Mouse (Mus musculus): ENCODE measurements around the gene Dcpp1. TPM values are rescaled to one million over a fixed set of nuclear protein-coding genes. Genes with fewer than 3 reads are reported as not detected.
"Not testable (repeated sequence)": the region's sequence is repeated elsewhere in the genome, so short reads cannot be mapped to it uniquely, and the experiment has no call there.

The Dcpp1 gene
- not detected for total RNA-seq (2021)
- long read RNA-seq, experiment 1, result 0 reads
- long read RNA-seq, experiment 2, result 0 reads

- not testable (repeated sequence) for H3K4me3 ChIP-seq; DNase-seq (ENCODE audit: low spot score in 2 of 2); H3K27ac ChIP-seq
Observed at GRCm38 (mm10) chr17:23880576-23880975, at the start of gene Dcpp1, which contains the start of gene Dcpp2. Gene Dcpp1 (plus strand): TSS chr17:23880876. Gene Dcpp2 (plus strand): TSS chr17:23880880.

- no peak for DNase-seq (ENCODE audit: low spot score in 2 of 2)
- no peak overlapping the region for H3K4me3 ChIP-seq
- TF ChIP-seq CTCF (conservative IDR thresholded peaks at IDR 0.05), result no peak
- H3K27ac ChIP-seq, result no peak overlapping the region
Observed at GRCm38 (mm10) chr17:23831201-23831600, 49.5 kb upstream of the Dcpp1 start.

GRCm38 (mm10) chr17:23836006-23836575 lies 44.6 kb upstream of the Dcpp1 start, which contains the start of gene Prss33:
Gene Prss33 (minus strand): TSS chr17:23836056.
- Histone ChIP-seq H3K27ac (no peak within 1 kb of the TSS), H3K4me3 (no peak within 1 kb of the TSS)
- no peak for DNase-seq (ENCODE audit: low spot score in 2 of 2)
- no peak for TF ChIP-seq CTCF (conservative IDR thresholded peaks at IDR 0.05)

DNA sequence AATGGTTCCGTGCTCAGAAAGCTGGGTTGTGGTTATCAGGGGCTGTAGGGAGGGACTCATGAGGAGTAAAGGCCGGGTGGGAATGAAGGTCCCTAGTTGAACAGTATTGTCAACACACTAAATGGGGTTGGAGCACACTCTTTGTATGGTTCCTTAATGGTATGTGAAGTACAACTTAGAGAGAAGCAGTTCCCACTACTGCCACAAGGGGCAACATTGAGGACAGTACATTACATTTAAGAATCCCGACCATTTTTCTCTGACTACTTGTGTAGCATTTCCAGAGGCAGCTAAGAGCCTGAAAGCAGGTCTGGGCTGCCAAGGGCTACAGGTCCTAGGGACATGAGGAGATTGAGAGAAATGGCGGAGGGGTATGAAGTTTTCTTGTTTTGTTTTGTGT lies 39.5 kb upstream of the Dcpp1 start:
- peak; percentile 96 for TF ChIP-seq CTCF (conservative IDR thresholded peaks at IDR 0.05)
- Histone ChIP-seq H3K4me3 (no peak overlapping the region), H3K27ac (no peak overlapping the region)
- no peak for DNase-seq (ENCODE audit: low spot score in 2 of 2)

DNA sequence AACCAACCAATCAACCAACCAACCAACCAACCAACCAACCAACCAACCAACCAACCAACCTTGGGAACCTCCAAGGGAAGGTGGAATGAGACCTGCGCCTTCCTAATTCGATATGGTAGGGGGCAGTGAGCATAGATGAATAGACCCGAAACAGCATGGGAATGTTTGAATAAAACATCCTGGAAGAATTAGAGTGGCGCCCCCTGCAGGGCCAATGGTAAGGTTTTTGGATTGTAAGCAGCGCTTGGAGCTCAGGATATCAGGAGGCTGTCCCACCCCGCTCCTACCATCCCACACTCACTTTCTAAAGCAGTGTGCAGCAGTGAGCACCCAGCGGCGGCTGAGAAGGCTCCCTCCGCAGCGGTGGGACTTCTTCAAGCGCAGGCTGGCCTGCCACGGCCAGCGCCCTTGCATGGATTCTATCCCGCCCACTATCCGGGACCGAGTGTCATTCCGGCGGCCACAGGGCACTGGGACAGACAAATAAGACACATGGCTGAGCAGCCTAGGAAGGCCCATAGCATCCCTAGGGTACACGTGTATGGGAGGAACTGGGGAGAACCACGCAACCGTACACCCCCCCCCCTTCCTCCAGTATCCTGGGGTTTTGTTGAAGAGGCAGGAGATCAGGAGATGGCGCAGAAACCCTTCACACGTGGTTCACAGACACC lies 37.4 kb upstream of the Dcpp1 start:
- peak; percentile 57 for TF ChIP-seq CTCF (conservative IDR thresholded peaks at IDR 0.05)
- H3K27ac ChIP-seq, result no peak overlapping the region
- no peak for DNase-seq (ENCODE audit: low spot score in 2 of 2)
- H3K4me3 ChIP-seq, result peak overlapping the region; percentile 34; the same call in 1 of the 2 replicates

DNA sequence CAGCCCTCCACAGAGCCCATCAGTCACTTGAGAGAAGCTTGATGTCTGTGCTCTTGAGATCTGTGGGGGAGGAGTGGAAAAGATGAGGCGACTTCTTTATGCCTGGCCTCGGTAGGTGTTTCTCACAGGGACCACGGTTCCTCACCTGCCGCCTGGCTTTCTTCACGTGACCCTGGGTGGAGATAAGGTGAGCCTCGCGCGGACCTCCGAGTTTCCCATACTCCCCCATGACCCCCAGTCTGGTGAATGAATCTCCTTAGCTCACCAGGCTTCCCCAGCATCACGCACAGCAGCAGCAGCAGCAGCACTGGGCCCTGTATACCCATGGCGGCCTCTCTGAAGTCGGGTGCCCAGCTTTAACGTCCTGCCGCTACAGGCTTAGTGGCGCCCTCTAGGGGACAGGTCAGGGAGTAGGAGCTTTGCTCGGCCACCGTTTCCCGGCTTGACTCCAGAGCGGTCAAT lies 36.8 kb upstream of the Dcpp1 start, which contains the start of the genes Prss32 and Prss41:
Prss32 (plus strand) TSS at position 44 of the 462 bp plus-strand sequence.
Prss41 (minus strand) TSS at position 361 of the 462 bp plus-strand sequence.
- no peak within 1 kb of the TSS for H3K27ac ChIP-seq
- peak; percentile 82 for TF ChIP-seq CTCF (conservative IDR thresholded peaks at IDR 0.05)
- peak within 1 kb of the TSS; percentile 34 for H3K4me3 ChIP-seq
- DNase-seq (ENCODE audit: low spot score in 2 of 2), result peak in 1 of 2 experiments; percentile 50

DNA sequence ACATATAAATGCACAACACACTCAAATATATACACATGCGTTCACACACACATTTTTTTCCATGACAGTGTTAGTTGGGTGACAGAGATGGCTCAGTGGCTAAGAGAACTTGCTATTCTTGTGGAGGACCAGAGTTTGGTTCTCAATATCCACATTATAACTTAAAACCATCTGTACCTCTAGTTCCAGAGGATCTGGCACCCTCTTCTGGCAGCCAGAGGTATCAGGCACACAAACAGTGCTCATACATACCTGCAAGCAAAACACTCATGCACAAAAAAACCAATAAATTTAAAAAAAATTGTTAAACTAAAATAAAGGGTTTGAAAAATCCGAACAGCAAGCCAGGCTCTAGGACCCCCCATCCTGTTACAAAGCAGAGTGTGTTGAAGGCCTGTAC lies 30.6 kb upstream of the Dcpp1 start:
- TF ChIP-seq CTCF (conservative IDR thresholded peaks at IDR 0.05), result peak; percentile 55
- no peak overlapping the region for H3K4me3 ChIP-seq
- H3K27ac ChIP-seq, result no peak overlapping the region
- DNase-seq (ENCODE audit: low spot score in 2 of 2), result no peak

DNA sequence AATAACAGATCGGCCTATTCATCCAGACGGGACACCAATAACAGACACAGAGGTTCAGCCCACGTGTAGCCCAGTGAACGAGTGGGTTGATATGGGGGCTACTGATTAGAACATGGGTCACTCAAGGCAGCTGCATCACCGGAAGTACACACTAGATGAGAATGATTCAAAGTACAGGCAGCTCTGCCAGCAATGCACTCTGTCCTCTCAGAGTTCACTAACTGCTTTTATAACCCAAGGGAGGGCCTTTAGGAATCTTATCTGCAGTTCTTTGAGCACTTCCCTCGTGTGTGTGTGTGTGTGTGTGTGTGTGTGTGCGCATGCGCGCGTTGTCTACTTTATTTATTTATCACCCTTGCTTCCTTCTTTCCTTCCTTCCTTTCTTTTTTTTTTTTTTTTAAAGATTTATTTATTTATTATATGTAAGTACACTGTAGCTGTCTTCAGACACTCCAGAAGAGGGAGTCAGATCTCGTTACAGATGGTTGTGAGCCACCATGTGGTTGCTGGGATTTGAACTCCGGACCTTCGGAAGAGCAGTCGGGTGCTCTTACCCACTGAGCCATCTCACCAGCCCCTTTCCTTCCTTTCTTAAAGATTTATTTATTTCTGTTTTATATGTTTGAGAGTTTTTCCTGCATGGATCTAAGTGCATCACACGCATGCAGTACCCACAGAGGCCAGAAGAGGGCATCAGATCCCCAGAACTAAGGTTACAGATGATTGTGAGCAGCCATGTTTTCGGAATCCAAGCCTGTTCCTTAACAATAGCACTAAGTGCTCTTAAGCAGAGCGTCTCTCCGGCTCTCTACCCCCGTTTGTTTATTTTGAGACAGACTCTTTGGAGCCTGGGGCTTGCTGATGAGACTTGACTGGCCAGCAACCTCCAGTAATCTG lies 29.6 kb upstream of the Dcpp1 start:
- H3K4me3 ChIP-seq, result no peak overlapping the region
- H3K27ac ChIP-seq, result no peak overlapping the region
- peak; percentile 81 for TF ChIP-seq CTCF (conservative IDR thresholded peaks at IDR 0.05)
- peak; percentile 26 to 71 for DNase-seq (ENCODE audit: low spot score in 2 of 2)

DNA sequence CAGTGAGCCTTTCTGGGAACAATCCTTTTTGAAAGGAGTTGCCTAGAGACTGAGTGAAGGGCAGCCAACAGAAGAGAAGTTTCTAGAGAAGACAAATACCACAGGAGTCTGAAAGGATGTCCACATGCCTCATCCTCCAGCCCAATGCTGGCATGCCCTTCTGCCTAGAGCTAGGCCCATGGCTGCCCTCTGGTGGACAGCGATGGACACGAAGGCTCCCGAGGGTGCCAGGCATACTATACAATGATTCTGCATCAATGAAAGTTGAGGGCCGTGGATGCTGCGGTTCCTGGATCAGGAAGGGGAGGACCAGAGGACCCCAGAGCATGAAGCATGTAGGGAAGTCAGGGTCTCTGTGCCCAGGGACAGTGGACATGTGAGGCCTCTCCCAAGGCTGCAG lies 27.4 kb upstream of the Dcpp1 start:
- peak; percentile 67 for TF ChIP-seq CTCF (conservative IDR thresholded peaks at IDR 0.05)
- H3K27ac ChIP-seq, result no peak overlapping the region
- DNase-seq (ENCODE audit: low spot score in 2 of 2), result peak in 1 of 2 experiments; percentile 32
- H3K4me3 ChIP-seq, result no peak overlapping the region

DNA sequence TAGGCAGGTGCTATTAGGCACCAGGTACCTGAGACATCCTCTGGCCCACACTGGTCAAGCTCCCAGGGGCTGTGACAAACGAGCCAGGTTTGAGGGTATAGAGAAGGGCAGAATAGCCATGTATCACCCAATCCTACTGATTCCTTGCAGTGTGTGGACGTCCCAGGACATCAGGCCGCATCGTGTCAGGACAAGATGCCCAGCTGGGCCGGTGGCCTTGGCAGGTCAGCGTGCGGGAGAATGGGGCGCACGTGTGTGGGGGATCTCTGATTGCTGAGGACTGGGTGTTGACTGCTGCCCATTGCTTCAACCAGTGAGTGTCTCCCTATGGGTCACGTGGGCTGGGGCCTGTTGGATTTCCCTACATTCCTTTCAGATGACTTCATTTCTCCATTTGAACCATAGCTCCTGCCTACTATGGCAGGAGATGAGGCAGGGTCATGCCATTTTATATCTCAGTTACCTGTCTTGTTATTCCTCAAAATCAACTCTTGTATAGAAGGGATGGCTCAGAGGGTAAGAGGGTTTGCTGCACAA lies 26.4 kb upstream of the Dcpp1 start:
- no peak overlapping the region for H3K27ac ChIP-seq
- H3K4me3 ChIP-seq, result no peak overlapping the region
- no peak for TF ChIP-seq CTCF (conservative IDR thresholded peaks at IDR 0.05)
- DNase-seq (ENCODE audit: low spot score in 2 of 2), result no peak

GRCm38 (mm10) chr17:23857193-23857592 lies 23.5 kb upstream of the Dcpp1 start:
- no peak for TF ChIP-seq CTCF (conservative IDR thresholded peaks at IDR 0.05)
- no peak overlapping the region for H3K4me3 ChIP-seq
- DNase-seq (ENCODE audit: low spot score in 2 of 2), result no peak
- H3K27ac ChIP-seq, result no peak overlapping the region

DNA sequence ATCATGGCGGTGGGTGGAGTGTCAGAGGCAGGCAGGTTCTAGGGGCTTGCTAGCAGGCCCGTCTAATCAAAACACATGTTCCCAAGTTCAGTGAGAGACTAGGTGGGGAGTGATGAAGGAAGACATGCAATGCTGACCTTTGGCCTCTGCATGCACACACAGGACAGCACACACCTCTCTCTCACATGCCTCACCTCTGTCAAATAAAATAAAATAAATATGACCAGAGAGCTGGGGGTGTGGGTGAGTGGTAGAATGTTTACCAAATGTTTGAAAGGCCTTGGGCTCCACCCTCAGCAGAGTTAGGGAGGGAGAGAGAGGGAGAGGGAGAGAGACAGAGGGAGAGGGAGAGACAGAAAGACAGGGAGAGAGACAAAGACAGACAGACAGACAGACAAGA lies 22.8 kb upstream of the Dcpp1 start:
- no peak for TF ChIP-seq CTCF (conservative IDR thresholded peaks at IDR 0.05)
- no peak overlapping the region for H3K4me3 ChIP-seq

More for the DNA sequence above, 22.8 kb upstream of the Dcpp1 start:
- H3K27ac ChIP-seq, result no peak overlapping the region
- no peak for DNase-seq (ENCODE audit: low spot score in 2 of 2)

Measured in layer of hippocampus, adult 2 months (tissue).